Mouse (Mus musculus) cerebellum, adult 9-10 months (tissue): Measurements from ENCODE around the gene Cavin1.

ENCODE experiments used
- DNase-seq: peaks from one replicate; pipeline ENCODE4 v3.0.0; 2022

The Cavin1 gene

GRCm38 (mm10) chr11:100980438-100980837 lies 9.8 kb upstream of the Cavin1 start:
- DNase-seq: no peak

GRCm38 (mm10) chr11:100979887-100980286 lies 9.2 kb upstream of the Cavin1 start:
- no peak for DNase-seq

- DNase-seq: no peak
Measured at GRCm38 (mm10) chr11:100975241-100975640, 4.6 kb upstream of the Cavin1 start.

GRCm38 (mm10) chr11:100974381-100974970 lies 3.8 kb upstream of the Cavin1 start:
- no peak for DNase-seq

- no peak for DNase-seq
Measured at GRCm38 (mm10) chr11:100973245-100973644, 2.6 kb upstream of the Cavin1 start.

GRCm38 (mm10) chr11:100971455-100971854 lies 768 bp upstream of the Cavin1 start:
- DNase-seq: no peak

GRCm38 (mm10) chr11:100969744-100970556 lies 737 bp downstream of the Cavin1 start:
- DNase-seq: no peak

- no peak for DNase-seq
Measured at GRCm38 (mm10) chr11:100969189-100969743, 1.4 kb downstream of the Cavin1 start.

- DNase-seq: no peak
Measured at GRCm38 (mm10) chr11:100968501-100968900, 2.2 kb downstream of the Cavin1 start.

- no peak for DNase-seq
Measured at GRCm38 (mm10) chr11:100967881-100968420, 2.7 kb downstream of the Cavin1 start.

GRCm38 (mm10) chr11:100967376-100967775 lies 3.3 kb downstream of the Cavin1 start:
- no peak for DNase-seq

- DNase-seq: no peak
Measured at GRCm38 (mm10) chr11:100965760-100966159, 4.9 kb downstream of the Cavin1 start.

- DNase-seq: no peak
Measured at GRCm38 (mm10) chr11:100964901-100965542, 5.7 kb downstream of the Cavin1 start.

GRCm38 (mm10) chr11:100964180-100964579 lies 6.5 kb downstream of the Cavin1 start:
- DNase-seq: no peak

- DNase-seq: no peak
Measured at GRCm38 (mm10) chr11:100963647-100964046, 7.0 kb downstream of the Cavin1 start.

GRCm38 (mm10) chr11:100962371-100962911 lies 8.2 kb downstream of the Cavin1 start:
- no peak for DNase-seq

- DNase-seq: peak; percentile 69
Measured at GRCm38 (mm10) chr11:100960540-100960939, 10.1 kb downstream of the Cavin1 start.

GRCm38 (mm10) chr11:100959826-100960225 lies 10.9 kb downstream of the Cavin1 start:
- DNase-seq: no peak

- peak; percentile 72 for DNase-seq
Measured at GRCm38 (mm10) chr11:100959464-100959810, 11.2 kb downstream of the Cavin1 start.

GRCm38 (mm10) chr11:100958613-100959463 lies 11.8 kb downstream of the Cavin1 start:
- no peak for DNase-seq

- no peak for DNase-seq
Measured at GRCm38 (mm10) chr11:100957915-100958469, 12.7 kb downstream of the Cavin1 start.

GRCm38 (mm10) chr11:100957244-100957643 lies 13.4 kb downstream of the Cavin1 start:
- peak; percentile 91 for DNase-seq
